Mouse (Mus musculus): ENCODE data around the gene Glce. TPM values are rescaled to one million over a fixed set of nuclear protein-coding genes. Genes with fewer than 3 reads are reported as not detected.

Glce gene
- polyA plus RNA-seq (2014; fragmentation: Nextera tagmentation; extraction: Ambion mirVana) = 18.4 and 19.5 TPM in 2 replicates

GRCm38 (mm10) chr9:62122508-62123215 lies at the start of gene Glce:
TSS of gene Glce (minus strand) at chr9:62122655.
- peak; percentile 99 for ATAC-seq (replicated peaks; ENCODE audit: low FRiP score)

GRCm38 (mm10) chr9:62172239-62172638 lies 49.8 kb upstream of the Glce start:
- Histone ChIP-seq H3K27me3 (ENCODE audit: control insufficient read depth, insufficient read depth, low read length) (no peaks in the 10 kb centered on the region), H3K4me1 (replicated peaks; ENCODE audit: control insufficient read depth, insufficient read depth, low read length) (no peaks in the 10 kb centered on the region), H3K9ac (ENCODE audit: low read length) (no peak overlapping the region), H3K4me2 (ENCODE audit: low read depth, low read length, severe bottlenecking) (no peak overlapping the region), H3K36me3 (ENCODE audit: control insufficient read depth, insufficient read depth, low read length) (no peaks in the 10 kb centered on the region), H3K27ac (ENCODE audit: low read depth, low read length) (no peak overlapping the region), H3K4me3 (ENCODE audit: low read depth, low read length) (no peak overlapping the region), H3K9me3 (ENCODE audit: control insufficient read depth, low read length) (no peaks in the 10 kb centered on the region)
- ATAC-seq (replicated peaks; ENCODE audit: low FRiP score) (no peak), DNase-seq (ENCODE audit: low spot score) (no peak)
- WGBS = 83% methylated on average over 3 of the region's 3 CpGs

More at GRCm38 (mm10) chr9:62122508-62123215, at the start of gene Glce:
- Histone ChIP-seq H3K4me3 (ENCODE audit: low read depth, low read length) (peak within 1 kb of the TSS; percentile 83), H3K4me2 (ENCODE audit: low read depth, low read length, severe bottlenecking) (peak within 1 kb of the TSS; percentile 77), H3K9ac (ENCODE audit: low read length) (peak within 1 kb of the TSS; percentile 90), H3K9me3 (ENCODE audit: control insufficient read depth, low read length) (no peaks in the 10 kb centered on the region), H3K27ac (ENCODE audit: low read depth, low read length) (peak within 1 kb of the TSS; percentile 60; the same call in 1 of the 2 replicates), H3K27me3 (ENCODE audit: control insufficient read depth, insufficient read depth, low read length) (no peaks in the 10 kb centered on the region), H3K4me1 (replicated peaks; ENCODE audit: control insufficient read depth, insufficient read depth, low read length) (no peaks in the 10 kb centered on the region; the same call in 1 of the 2 replicates), H3K36me3 (ENCODE audit: control insufficient read depth, insufficient read depth, low read length) (no peaks in the 10 kb centered on the region)
- DNase-seq (ENCODE audit: low spot score) = peak; percentile 99
- 2% methylated on average over 51 of the region's 51 CpGs for WGBS

- no peaks in the 10 kb centered on the region for H3K27me3 ChIP-seq (ENCODE audit: control insufficient read depth, insufficient read depth, low read length)
- WGBS = 88% methylated on average over 2 of the region's 2 CpGs
- no peak for ATAC-seq (replicated peaks; ENCODE audit: low FRiP score)
- H3K4me3 ChIP-seq (ENCODE audit: low read depth, low read length) = no peak overlapping the region
- no peak overlapping the region for H3K27ac ChIP-seq (ENCODE audit: low read depth, low read length)
- no peak overlapping the region for H3K4me2 ChIP-seq (ENCODE audit: low read depth, low read length, severe bottlenecking)
- no peak for DNase-seq (ENCODE audit: low spot score)
- no peaks in the 10 kb centered on the region for H3K36me3 ChIP-seq (ENCODE audit: control insufficient read depth, insufficient read depth, low read length)
- H3K9ac ChIP-seq (ENCODE audit: low read length) = no peak overlapping the region
- H3K9me3 ChIP-seq (ENCODE audit: control insufficient read depth, low read length) = no peaks in the 10 kb centered on the region
- no peaks in the 10 kb centered on the region; the same call in 1 of the 2 replicates for H3K4me1 ChIP-seq (replicated peaks; ENCODE audit: control insufficient read depth, insufficient read depth, low read length)
Observed at GRCm38 (mm10) chr9:62170921-62171320, 48.5 kb upstream of the Glce start.

- no peaks in the 10 kb centered on the region for H3K9me3 ChIP-seq (ENCODE audit: control insufficient read depth, low read length)
- no peaks in the 10 kb centered on the region for H3K36me3 ChIP-seq (ENCODE audit: control insufficient read depth, insufficient read depth, low read length)
- DNase-seq (ENCODE audit: low spot score) (no peak), ATAC-seq (replicated peaks; ENCODE audit: low FRiP score) (no peak)
- no peak overlapping the region for H3K4me3 ChIP-seq (ENCODE audit: low read depth, low read length)
- H3K4me2 ChIP-seq (ENCODE audit: low read depth, low read length, severe bottlenecking) = no peak overlapping the region
- H3K9ac ChIP-seq (ENCODE audit: low read length) = no peak overlapping the region
- no peaks in the 10 kb centered on the region for H3K27me3 ChIP-seq (ENCODE audit: control insufficient read depth, insufficient read depth, low read length)
- H3K27ac ChIP-seq (ENCODE audit: low read depth, low read length) = no peak overlapping the region
- 50% methylated on average over 5 of the region's 5 CpGs for WGBS
- peaks cover 3% of the 10 kb centered on the region; the same call in 1 of the 2 replicates for H3K4me1 ChIP-seq (replicated peaks; ENCODE audit: control insufficient read depth, insufficient read depth, low read length)
Observed at GRCm38 (mm10) chr9:62166621-62167020, 44.2 kb upstream of the Glce start.

- H3K27me3 ChIP-seq (ENCODE audit: control insufficient read depth, insufficient read depth, low read length) = no peaks in the 10 kb centered on the region
- no peak overlapping the region for H3K4me2 ChIP-seq (ENCODE audit: low read depth, low read length, severe bottlenecking)
- 21% methylated on average over 4 of the region's 4 CpGs for WGBS
- H3K9me3 ChIP-seq (ENCODE audit: control insufficient read depth, low read length) = no peaks in the 10 kb centered on the region
- ATAC-seq (replicated peaks; ENCODE audit: low FRiP score) (no peak), DNase-seq (ENCODE audit: low spot score) (peak; percentile 60)
- H3K9ac ChIP-seq (ENCODE audit: low read length) = no peak overlapping the region
- no peak overlapping the region for H3K27ac ChIP-seq (ENCODE audit: low read depth, low read length)
- H3K4me3 ChIP-seq (ENCODE audit: low read depth, low read length) = no peak overlapping the region
- no peaks in the 10 kb centered on the region for H3K36me3 ChIP-seq (ENCODE audit: control insufficient read depth, insufficient read depth, low read length)
- H3K4me1 ChIP-seq (replicated peaks; ENCODE audit: control insufficient read depth, insufficient read depth, low read length) = peaks cover 3% of the 10 kb centered on the region; the same call in 1 of the 2 replicates
Observed at GRCm38 (mm10) chr9:62166186-62166585, 43.7 kb upstream of the Glce start.

- Histone ChIP-seq H3K4me3 (ENCODE audit: low read depth, low read length) (no peak overlapping the region), H3K4me1 (replicated peaks; ENCODE audit: control insufficient read depth, insufficient read depth, low read length) (peaks cover 3% of the 10 kb centered on the region; the same call in 1 of the 2 replicates), H3K36me3 (ENCODE audit: control insufficient read depth, insufficient read depth, low read length) (no peaks in the 10 kb centered on the region), H3K4me2 (ENCODE audit: low read depth, low read length, severe bottlenecking) (no peak overlapping the region), H3K9me3 (ENCODE audit: control insufficient read depth, low read length) (no peaks in the 10 kb centered on the region), H3K27ac (ENCODE audit: low read depth, low read length) (no peak overlapping the region), H3K27me3 (ENCODE audit: control insufficient read depth, insufficient read depth, low read length) (no peaks in the 10 kb centered on the region), H3K9ac (ENCODE audit: low read length) (no peak overlapping the region)
- ATAC-seq (replicated peaks; ENCODE audit: low FRiP score) (no peak), DNase-seq (ENCODE audit: low spot score) (no peak)
- 44% methylated on average over 4 of the region's 4 CpGs for WGBS
Observed at GRCm38 (mm10) chr9:62162889-62163291, 40.4 kb upstream of the Glce start.

- WGBS = 78% methylated on average over 6 of the region's 6 CpGs
- no peak for ATAC-seq (replicated peaks; ENCODE audit: low FRiP score)
Observed at GRCm38 (mm10) chr9:62160788-62161187, 38.3 kb upstream of the Glce start.

GRCm38 (mm10) chr9:62158746-62159145 lies 36.3 kb upstream of the Glce start:
- H3K4me2 ChIP-seq (ENCODE audit: low read depth, low read length, severe bottlenecking) = no peak overlapping the region
- 0 out of 2 replicates have a peak, but pooled peaks cover 5% of the 10 kb centered on the region for H3K4me1 ChIP-seq (replicated peaks; ENCODE audit: control insufficient read depth, insufficient read depth, low read length)
- no peaks in the 10 kb centered on the region for H3K36me3 ChIP-seq (ENCODE audit: control insufficient read depth, insufficient read depth, low read length)
- DNase-seq (ENCODE audit: low spot score) = no peak
- no peaks in the 10 kb centered on the region for H3K9me3 ChIP-seq (ENCODE audit: control insufficient read depth, low read length)
- H3K27me3 ChIP-seq (ENCODE audit: control insufficient read depth, insufficient read depth, low read length) = no peaks in the 10 kb centered on the region
- no peak overlapping the region for H3K9ac ChIP-seq (ENCODE audit: low read length)
- WGBS = 95% methylated on average over 4 of the region's 4 CpGs
- no peak for ATAC-seq (replicated peaks; ENCODE audit: low FRiP score)
- H3K27ac ChIP-seq (ENCODE audit: low read depth, low read length) = no peak overlapping the region
- H3K4me3 ChIP-seq (ENCODE audit: low read depth, low read length) = no peak overlapping the region

More at GRCm38 (mm10) chr9:62160788-62161187, 38.3 kb upstream of the Glce start:
- Histone ChIP-seq H3K4me2 (ENCODE audit: low read depth, low read length, severe bottlenecking) (no peak overlapping the region), H3K27me3 (ENCODE audit: control insufficient read depth, insufficient read depth, low read length) (no peaks in the 10 kb centered on the region), H3K36me3 (ENCODE audit: control insufficient read depth, insufficient read depth, low read length) (no peaks in the 10 kb centered on the region), H3K9me3 (ENCODE audit: control insufficient read depth, low read length) (no peaks in the 10 kb centered on the region), H3K4me1 (replicated peaks; ENCODE audit: control insufficient read depth, insufficient read depth, low read length) (0 out of 2 replicates have a peak, but pooled peaks cover 3% of the 10 kb centered on the region), H3K4me3 (ENCODE audit: low read depth, low read length) (no peak overlapping the region), H3K9ac (ENCODE audit: low read length) (no peak overlapping the region), H3K27ac (ENCODE audit: low read depth, low read length) (no peak overlapping the region)
- no peak for DNase-seq (ENCODE audit: low spot score)

GRCm38 (mm10) chr9:62155821-62156220 lies 33.4 kb upstream of the Glce start:
- DNase-seq (ENCODE audit: low spot score) (no peak), ATAC-seq (replicated peaks; ENCODE audit: low FRiP score) (no peak)
- H3K9ac ChIP-seq (ENCODE audit: low read length) = no peak overlapping the region
- no peak overlapping the region for H3K27ac ChIP-seq (ENCODE audit: low read depth, low read length)
- H3K4me3 ChIP-seq (ENCODE audit: low read depth, low read length) = no peak overlapping the region
- no peak overlapping the region for H3K4me2 ChIP-seq (ENCODE audit: low read depth, low read length, severe bottlenecking)
- no peaks in the 10 kb centered on the region for H3K36me3 ChIP-seq (ENCODE audit: control insufficient read depth, insufficient read depth, low read length)
- 0 out of 2 replicates have a peak, but pooled peaks cover 2% of the 10 kb centered on the region for H3K4me1 ChIP-seq (replicated peaks; ENCODE audit: control insufficient read depth, insufficient read depth, low read length)
- 64% methylated on average over 4 of the region's 4 CpGs for WGBS
- H3K27me3 ChIP-seq (ENCODE audit: control insufficient read depth, insufficient read depth, low read length) = no peaks in the 10 kb centered on the region
- H3K9me3 ChIP-seq (ENCODE audit: control insufficient read depth, low read length) = no peaks in the 10 kb centered on the region
